Mouse (Mus musculus) embryonic facial prominence, embryonic 11.5 days (tissue): ENCODE measurements around the gene Gm10217. TPM values are rescaled to one million over a fixed set of nuclear protein-coding genes. Genes with fewer than 3 reads are reported as not detected.
A peak's percentile ranks its signal among the peaks of the same experiment; 100 is the strongest.

Experiments used
- ATAC-seq: fragments of 200-750 bp; cut with Nextera tagmentation; replicated peaks from 2 replicates; pipeline ENCODE4 v1.8.0; 2017; ENCODE audit warnings: low read depth; ENCODE audit not compliant: insufficient number of reproducible peaks, low FRiP score, low TSS enrichment
- DNase-seq: peaks from one replicate; pipeline ENCODE4 v3.0.0-alpha.2; 2015; ENCODE audit warnings: low spot score
- H3K27ac ChIP-seq: fragments of 300-500 bp; sonication (generic); replicated peaks from 2 replicates; pipeline ENCODE4 v1.5.1; 2014; ENCODE audit warnings: mild to moderate bottlenecking, low read depth, low read length, control low read depth
- H3K27me3 ChIP-seq: fragments of 300-500 bp; sonication (generic); 2 replicates; pipeline ENCODE4 v1.6.1; 2014; ENCODE audit warnings: mild to moderate bottlenecking, low read length, moderate library complexity, mixed read lengths; ENCODE audit not compliant: control insufficient read depth, insufficient read depth
- H3K36me3 ChIP-seq: fragments of 300-500 bp; sonication (generic); replicated peaks from 2 replicates; pipeline ENCODE4 v1.6.1; 2014; ENCODE audit warnings: low read depth, mild to moderate bottlenecking, low read length, moderate library complexity, mixed read lengths; ENCODE audit not compliant: control insufficient read depth, insufficient read depth
- H3K4me1 ChIP-seq: fragments of 300-500 bp; sonication (generic); 2 replicates; pipeline ENCODE4 v1.6.1; 2014; ENCODE audit warnings: low read length, mixed read lengths; ENCODE audit not compliant: control insufficient read depth, insufficient read depth
- H3K4me2 ChIP-seq: fragments of 300-500 bp; sonication (generic); 2 replicates; pipeline ENCODE4 v1.6.1; 2014; ENCODE audit warnings: low read depth, mild to moderate bottlenecking, control low read depth, low read length, moderate library complexity
- H3K4me3 ChIP-seq: fragments of 300-500 bp; sonication (generic); 2 replicates; pipeline ENCODE4 v1.5.1; 2014; ENCODE audit warnings: low read depth, low read length, control low read depth
- H3K9ac ChIP-seq: fragments of 300-500 bp; sonication (generic); replicated peaks from 2 replicates; pipeline ENCODE4 v1.6.1; 2014; ENCODE audit warnings: mild to moderate bottlenecking, control low read depth, low read length
- H3K9me3 ChIP-seq: fragments of 300-500 bp; sonication (generic); replicated peaks from 2 replicates; pipeline ENCODE4 v1.6.1; 2016; ENCODE audit warnings: mild to moderate bottlenecking, low read length, inconsistent platforms, mixed read lengths; ENCODE audit not compliant: control insufficient read depth
- WGBS: fragments of 180-500 bp; shearing (Covaris S2); extraction: QIAGEN DNeasy Blood & Tissue Kit; methylation state at CpG from one replicate; pipeline ENCODE4 v1.1.7; 2014; 5-methylcytosine and 5-hydroxymethylcytosine counted together
- polyA plus RNA-seq: library from polyadenylated mRNA; unstranded; fragments of >200 nt; fragmentation: Nextera tagmentation; extraction: Ambion mirVana; gene quantifications from 2 replicates; pipeline ENCODE4 v1.2.1, GENCODE M21; 2014

The Gm10217 gene
- polyA plus RNA-seq, result not detected in 2 replicates

- 78% methylated on average over 3 of the region's 3 CpGs for WGBS
- Histone ChIP-seq H3K27me3 (no peaks in the 10 kb centered on the region), H3K36me3 (no peaks in the 10 kb centered on the region), H3K27ac (no peak within 1 kb of the TSS), H3K9ac (no peak within 1 kb of the TSS), H3K4me1 (no peaks in the 10 kb centered on the region), H3K4me2 (no peak within 1 kb of the TSS), H3K4me3 (no peak within 1 kb of the TSS), H3K9me3 (no peaks in the 10 kb centered on the region)
- DNase-seq, result no peak
- ATAC-seq, result no peak
Observed at GRCm38 (mm10) chr8:9863951-9864350, at the start of gene Gm10217. Gm10217 (plus strand) TSS chr8:9864251.

- Histone ChIP-seq H3K4me2 (no peak overlapping the region), H3K27me3 (no peaks in the 10 kb centered on the region), H3K9ac (no peak overlapping the region), H3K27ac (no peak overlapping the region), H3K4me3 (no peak overlapping the region), H3K36me3 (no peaks in the 10 kb centered on the region), H3K4me1 (no peaks in the 10 kb centered on the region), H3K9me3 (no peaks in the 10 kb centered on the region)
- 67% methylated on average over 8 of the region's 8 CpGs for WGBS
- ATAC-seq, result no peak
- DNase-seq, result no peak
Observed at GRCm38 (mm10) chr8:9824770-9825169, 39.3 kb upstream of the Gm10217 start.

GRCm38 (mm10) chr8:9840257-9840656, 23.8 kb upstream of the Gm10217 start:
- WGBS, result 91% methylated on average over 3 of the region's 3 CpGs
- Histone ChIP-seq H3K9me3 (no peaks in the 10 kb centered on the region), H3K9ac (no peak overlapping the region), H3K4me2 (no peak overlapping the region), H3K27me3 (no peaks in the 10 kb centered on the region), H3K36me3 (no peaks in the 10 kb centered on the region), H3K4me3 (no peak overlapping the region), H3K27ac (no peak overlapping the region), H3K4me1 (no peaks in the 10 kb centered on the region)
- ATAC-seq (no peak), DNase-seq (no peak)

GRCm38 (mm10) chr8:9859286-9859685, 4.8 kb upstream of the Gm10217 start:
- Histone ChIP-seq H3K36me3 (no peaks in the 10 kb centered on the region), H3K27me3 (no peaks in the 10 kb centered on the region), H3K9me3 (no peaks in the 10 kb centered on the region), H3K9ac (no peak overlapping the region), H3K4me2 (no peak overlapping the region), H3K27ac (no peak overlapping the region), H3K4me3 (no peak overlapping the region), H3K4me1 (no peaks in the 10 kb centered on the region)
- WGBS, result 25% methylated on average over 2 of the region's 2 CpGs
- DNase-seq (peak; percentile 16), ATAC-seq (no peak)

- Histone ChIP-seq H3K4me2 (no peak overlapping the region), H3K27me3 (no peaks in the 10 kb centered on the region), H3K27ac (no peak overlapping the region), H3K4me3 (no peak overlapping the region), H3K9ac (no peak overlapping the region), H3K36me3 (no peaks in the 10 kb centered on the region), H3K9me3 (no peaks in the 10 kb centered on the region), H3K4me1 (no peaks in the 10 kb centered on the region)
- no peak for ATAC-seq
- DNase-seq, result no peak
- WGBS, result 86% methylated on average over 10 of the region's 10 CpGs
Observed at GRCm38 (mm10) chr8:9860539-9861203, 3.4 kb upstream of the Gm10217 start.

GRCm38 (mm10) chr8:9865150-9865549, 1.1 kb downstream of the Gm10217 start:
- WGBS, result 87% methylated on average over 9 of the region's 9 CpGs
- no peak overlapping the region for H3K4me2 ChIP-seq
- DNase-seq, result no peak

GRCm38 (mm10) chr8:9868094-9868493, 4.0 kb downstream of the Gm10217 start:
- Histone ChIP-seq H3K4me1 (no peaks in the 10 kb centered on the region), H3K27ac (no peak overlapping the region), H3K36me3 (no peaks in the 10 kb centered on the region), H3K9ac (no peak overlapping the region), H3K27me3 (no peaks in the 10 kb centered on the region), H3K4me2 (no peak overlapping the region), H3K4me3 (no peak overlapping the region), H3K9me3 (no peaks in the 10 kb centered on the region)
- 53% methylated on average over 3 of the region's 3 CpGs for WGBS
- DNase-seq, result no peak
- ATAC-seq, result no peak

More at GRCm38 (mm10) chr8:9865150-9865549, 1.1 kb downstream of the Gm10217 start:
- Histone ChIP-seq H3K36me3 (no peaks in the 10 kb centered on the region), H3K4me1 (no peaks in the 10 kb centered on the region), H3K27ac (no peak overlapping the region), H3K4me3 (no peak overlapping the region), H3K9me3 (no peaks in the 10 kb centered on the region), H3K27me3 (no peaks in the 10 kb centered on the region), H3K9ac (no peak overlapping the region)
- no peak for ATAC-seq

- no peak overlapping the region for H3K4me2 ChIP-seq
- no peak overlapping the region for H3K9ac ChIP-seq
- no peaks in the 10 kb centered on the region for H3K4me1 ChIP-seq
- H3K36me3 ChIP-seq, result no peaks in the 10 kb centered on the region
- H3K9me3 ChIP-seq, result no peaks in the 10 kb centered on the region
- no peak for ATAC-seq
- H3K27ac ChIP-seq, result no peak overlapping the region
- 79% methylated on average over 1 of the region's 1 CpGs for WGBS
- no peaks in the 10 kb centered on the region for H3K27me3 ChIP-seq
- no peak for DNase-seq
- H3K4me3 ChIP-seq, result no peak overlapping the region
Observed at GRCm38 (mm10) chr8:9876241-9876640, 12.2 kb downstream of the Gm10217 start.
